Comparison of ENCODE assay signal across 12 mouse cellular contexts in genomic region chr6:139275512-139275911, GRCm38 (mm10).
"Had no signal": no experiment of that assay in that cellular context is flagged by ENCODE, and none has a peak within 500 bp of the region (broad histone marks: within the 10 kb centered on the region; RNA-seq: fewer than 3 reads in every experiment).

No protein-coding gene starts in this region.

- H3K27me3 ChIP-seq: limb, embryonic 13.5 days; midbrain, embryonic 13.5 days; stomach, embryonic 15.5 days had no signal

- DNase-seq: kidney, adult 9 months; kidney, postnatal 4 days; left cerebral cortex, postnatal 4 days; lung, adult 18-20 months; right cerebral cortex, postnatal 14 days; thymus, adult 2 months; thymus, postnatal 25 days had no signal

- H3K4me1 ChIP-seq: limb, embryonic 13.5 days; midbrain, embryonic 13.5 days; stomach, embryonic 15.5 days had no signal

- H3K27ac ChIP-seq: layer of hippocampus, adult 2 months; limb, embryonic 13.5 days; liver, embryonic 14.5 days; midbrain, embryonic 13.5 days; stomach, embryonic 15.5 days had no signal

- H3K9me3 ChIP-seq: limb, embryonic 13.5 days; midbrain, embryonic 13.5 days; stomach, embryonic 15.5 days had no signal

- H3K9ac ChIP-seq: limb, embryonic 13.5 days; liver, embryonic 14.5 days; midbrain, embryonic 13.5 days; stomach, embryonic 15.5 days had no signal

- H3K4me3 ChIP-seq: layer of hippocampus, adult 2 months; limb, embryonic 13.5 days; midbrain, embryonic 13.5 days; stomach, embryonic 15.5 days had no signal

- H3K36me3 ChIP-seq: limb, embryonic 13.5 days; midbrain, embryonic 13.5 days; stomach, embryonic 15.5 days had no signal

- H3K4me2 ChIP-seq: limb, embryonic 13.5 days; midbrain, embryonic 13.5 days; stomach, embryonic 15.5 days had no signal

- ATAC-seq: midbrain, embryonic 13.5 days had no signal
